Mouse (Mus musculus) retina, postnatal 7 days (tissue): ENCODE results near the gene Olfr480.

Source experiments
- DNase-seq: peaks from one replicate; pipeline ENCODE4 v3.0.0-alpha.2; 2012; ENCODE audit warnings: low read depth, low spot score

The Olfr480 gene

DNA sequence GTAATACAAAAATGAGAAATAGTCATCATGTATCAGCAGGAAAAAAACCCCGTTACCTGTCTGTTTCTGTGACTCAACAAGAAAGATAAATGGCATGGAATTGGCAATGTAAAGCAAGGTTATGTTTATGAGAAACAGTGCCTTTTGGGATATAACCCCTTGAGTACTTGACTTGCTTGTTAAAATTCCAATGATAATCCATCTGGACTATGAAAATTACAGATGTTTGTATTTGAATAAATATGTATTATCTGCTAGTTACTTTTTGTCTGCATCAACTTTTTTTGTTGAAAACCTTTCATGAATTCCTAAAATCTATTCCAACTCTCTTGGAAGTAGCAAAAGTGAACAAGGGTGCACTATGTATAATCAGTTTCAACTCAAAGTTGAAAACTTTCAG lies at the start of gene Olfr480:
Olfr480 (minus strand) TSS at position 101 of the 400 bp plus-strand sequence.
- DNase-seq: no peak

DNA sequence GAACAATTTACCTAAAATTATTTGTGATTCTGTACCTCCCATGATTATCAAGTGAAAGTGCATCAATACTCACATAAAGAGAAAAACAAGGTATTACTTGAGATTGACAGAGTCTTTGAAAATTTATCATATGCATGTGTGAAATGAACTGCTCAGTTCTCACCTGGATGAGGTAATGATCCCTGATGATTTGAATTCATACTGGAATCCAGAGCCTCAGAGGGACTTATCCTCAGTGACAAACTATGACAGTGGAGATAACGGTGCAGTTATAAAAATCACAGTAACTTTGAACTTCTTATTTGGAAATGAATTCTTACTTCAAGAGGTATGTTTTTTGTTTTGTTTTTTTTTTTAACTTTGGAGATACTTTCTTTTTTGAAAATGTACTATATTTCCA lies 33.4 kb upstream of the Olfr480 start, which contains the start of gene Olfr483:
Olfr483 (plus strand) TSS at position 301 of the 400 bp plus-strand sequence.
- DNase-seq: no peak

GRCm38 (mm10) chr7:108097486-108097885 lies 30.3 kb upstream of the Olfr480 start, which contains the start of gene Olfr482:
Olfr482 (minus strand) TSS chr7:108097586.
- DNase-seq: no peak

DNA sequence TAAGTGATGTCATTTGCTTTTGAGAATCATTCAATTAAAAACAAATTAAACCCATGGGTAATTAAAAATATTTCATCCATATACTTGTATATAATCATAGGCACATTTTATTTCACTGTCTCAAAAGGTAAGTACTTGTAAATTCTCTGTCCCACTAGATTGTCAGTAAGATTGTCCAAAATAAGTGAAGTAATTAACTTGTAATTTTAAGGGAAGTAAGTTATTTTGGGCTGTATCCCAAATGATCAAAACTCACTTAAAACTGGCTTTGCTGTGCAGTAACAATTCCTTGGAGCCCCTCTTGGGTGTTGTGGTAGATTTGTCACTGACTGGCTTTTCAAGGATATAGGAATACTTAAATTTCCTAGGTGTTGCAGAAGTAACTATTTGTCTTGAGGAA lies 12.4 kb upstream of the Olfr480 start, which contains the start of gene Olfr481:
Olfr481 (plus strand) TSS at position 301 of the 400 bp plus-strand sequence.
- DNase-seq: no peak

DNA sequence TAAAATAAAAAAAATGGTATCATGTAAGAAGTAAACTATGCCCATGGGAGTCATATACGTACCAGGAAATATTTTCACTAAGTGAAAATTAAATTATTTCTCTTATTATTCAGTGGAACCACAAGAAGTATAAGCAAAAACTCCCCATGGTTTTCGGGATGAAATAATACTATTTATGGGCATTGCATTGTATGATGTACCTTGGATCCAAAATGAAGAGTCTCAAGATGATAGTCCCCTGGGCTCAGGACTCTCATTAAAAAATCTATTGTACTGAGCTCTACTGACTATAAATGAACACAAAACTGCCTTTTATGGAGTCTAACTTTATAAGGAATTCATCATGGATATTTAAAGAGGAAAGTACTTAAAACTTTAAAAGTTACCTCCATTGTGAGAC lies 16.8 kb downstream of the Olfr480 start, which contains the start of gene Olfr479:
Olfr479 (plus strand) TSS at position 301 of the 400 bp plus-strand sequence.
- no peak for DNase-seq

GRCm38 (mm10) chr7:108033889-108034288 lies 33.3 kb downstream of the Olfr480 start, which contains the start of gene Olfr478:
Olfr478 (minus strand) TSS chr7:108033989.
- no peak for DNase-seq
